Mouse (Mus musculus): ENCODE results near the gene Pced1a.
"Not testable (repeated sequence)": the region's sequence is repeated elsewhere in the genome, so short reads cannot be mapped to it uniquely, and the experiment has no call there.

Pced1a gene

GRCm38 (mm10) chr2:130388796-130389195 is 35.7 kb downstream of the Pced1a start:
- DNase-seq, result no peak

GRCm38 (mm10) chr2:130386212-130386611 is 38.3 kb downstream of the Pced1a start:
- no peak for DNase-seq

GRCm38 (mm10) chr2:130383895-130384294 is 40.6 kb downstream of the Pced1a start:
- no peak for DNase-seq

- DNase-seq, result no peak
Measured at GRCm38 (mm10) chr2:130383205-130383604, 41.3 kb downstream of the Pced1a start.

GRCm38 (mm10) chr2:130374951-130375350 is 49.5 kb downstream of the Pced1a start:
- DNase-seq, result no peak

GRCm38 (mm10) chr2:130373026-130373425 is 51.5 kb downstream of the Pced1a start:
- DNase-seq, result not testable (repeated sequence)

- DNase-seq, result no peak
Measured at GRCm38 (mm10) chr2:130367386-130367785, 57.1 kb downstream of the Pced1a start.

All from kidney, postnatal 10 days (tissue).